Mouse (Mus musculus): ENCODE data around the gene Mcrip1. TPM values are rescaled to one million over a fixed set of nuclear protein-coding genes. Genes with fewer than 3 reads are reported as not detected.

Gene Mcrip1
- polyA plus RNA-seq, 1 experiment = 79.9 TPM

DNA sequence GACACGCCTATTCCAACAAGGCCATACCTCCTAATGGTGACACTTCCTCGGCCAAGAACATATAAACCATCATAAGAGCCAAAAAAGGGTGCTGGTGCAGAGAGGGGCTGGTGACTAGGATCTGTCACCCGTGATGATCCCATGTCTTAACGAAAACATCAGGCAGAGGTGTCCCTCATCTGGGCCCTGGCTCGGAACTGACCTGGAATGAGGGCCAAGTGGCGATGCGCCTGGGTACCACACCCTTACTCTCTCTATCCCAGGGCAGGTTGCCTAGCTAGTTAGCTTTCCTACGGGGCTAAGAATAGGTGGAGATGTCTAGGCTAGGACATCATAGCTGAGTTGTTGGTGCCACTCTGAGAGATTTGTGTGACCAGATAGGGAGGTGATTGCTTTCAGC, 15.4 kb downstream of the Mcrip1 start:
- TF ChIP-seq POLR2A (IDR thresholded peaks at IDR 0.05; ENCODE audit: low read depth, low read length) (no peak), CTCF (IDR thresholded peaks at IDR 0.05; ENCODE audit: extremely low read depth, insufficient read depth, insufficient read length, insufficient replicate concordance) (no peak)
- Histone ChIP-seq H3K36me3 (ENCODE audit: control insufficient read depth, insufficient read depth, low read length) (no peaks in the 10 kb centered on the region), H3K4me1 (ENCODE audit: control insufficient read depth, insufficient read depth, insufficient read length) (peaks cover 6% of the 10 kb centered on the region), H3K4me3 (ENCODE audit: extremely low read depth, insufficient read depth, insufficient read length) (no peak overlapping the region), H3K27ac (ENCODE audit: insufficient read depth, low read length) (no peak overlapping the region), H3K27me3 (ENCODE audit: control insufficient read depth, insufficient read depth, low read length) (peaks cover 13% of the 10 kb centered on the region)
- 84% methylated on average over 8 of the region's 8 CpGs for WGBS
- DNase-seq (ENCODE audit: low read depth in 1 of 2, low spot score in 2 of 2) = no peak

DNA sequence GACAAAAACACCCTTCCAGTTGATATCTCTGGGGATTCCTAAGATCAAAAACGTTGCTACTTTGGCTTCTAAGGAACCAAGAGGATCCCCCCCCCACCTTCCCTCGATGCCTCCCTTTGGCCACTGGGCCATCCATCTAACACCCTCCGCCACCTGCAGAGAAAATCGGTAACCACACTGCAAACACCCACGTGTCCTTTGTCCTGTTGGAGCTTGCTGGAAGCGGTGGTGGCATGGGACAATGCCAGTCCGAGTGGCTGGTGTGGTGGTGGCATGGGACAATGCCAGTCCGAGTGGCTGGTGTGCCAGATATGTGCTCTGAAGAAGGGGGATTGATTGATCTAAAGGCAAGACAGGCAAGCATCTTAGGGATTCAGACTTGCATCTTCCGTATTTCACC, 17.9 kb downstream of the Mcrip1 start:
- H3K27ac ChIP-seq (ENCODE audit: insufficient read depth, low read length) = no peak overlapping the region
- H3K36me3 ChIP-seq (ENCODE audit: control insufficient read depth, insufficient read depth, low read length) = no peaks in the 10 kb centered on the region
- peaks cover 5% of the 10 kb centered on the region for H3K4me1 ChIP-seq (ENCODE audit: control insufficient read depth, insufficient read depth, insufficient read length)
- WGBS = 35% methylated on average over 9 of the region's 9 CpGs
- TF ChIP-seq POLR2A (IDR thresholded peaks at IDR 0.05; ENCODE audit: low read depth, low read length) (no peak), CTCF (IDR thresholded peaks at IDR 0.05; ENCODE audit: extremely low read depth, insufficient read depth, insufficient read length, insufficient replicate concordance) (no peak)
- DNase-seq (ENCODE audit: low read depth in 1 of 2, low spot score in 2 of 2) = no peak
- H3K4me3 ChIP-seq (ENCODE audit: extremely low read depth, insufficient read depth, insufficient read length) = no peak overlapping the region
- H3K27me3 ChIP-seq (ENCODE audit: control insufficient read depth, insufficient read depth, low read length) = peaks cover 13% of the 10 kb centered on the region

DNA sequence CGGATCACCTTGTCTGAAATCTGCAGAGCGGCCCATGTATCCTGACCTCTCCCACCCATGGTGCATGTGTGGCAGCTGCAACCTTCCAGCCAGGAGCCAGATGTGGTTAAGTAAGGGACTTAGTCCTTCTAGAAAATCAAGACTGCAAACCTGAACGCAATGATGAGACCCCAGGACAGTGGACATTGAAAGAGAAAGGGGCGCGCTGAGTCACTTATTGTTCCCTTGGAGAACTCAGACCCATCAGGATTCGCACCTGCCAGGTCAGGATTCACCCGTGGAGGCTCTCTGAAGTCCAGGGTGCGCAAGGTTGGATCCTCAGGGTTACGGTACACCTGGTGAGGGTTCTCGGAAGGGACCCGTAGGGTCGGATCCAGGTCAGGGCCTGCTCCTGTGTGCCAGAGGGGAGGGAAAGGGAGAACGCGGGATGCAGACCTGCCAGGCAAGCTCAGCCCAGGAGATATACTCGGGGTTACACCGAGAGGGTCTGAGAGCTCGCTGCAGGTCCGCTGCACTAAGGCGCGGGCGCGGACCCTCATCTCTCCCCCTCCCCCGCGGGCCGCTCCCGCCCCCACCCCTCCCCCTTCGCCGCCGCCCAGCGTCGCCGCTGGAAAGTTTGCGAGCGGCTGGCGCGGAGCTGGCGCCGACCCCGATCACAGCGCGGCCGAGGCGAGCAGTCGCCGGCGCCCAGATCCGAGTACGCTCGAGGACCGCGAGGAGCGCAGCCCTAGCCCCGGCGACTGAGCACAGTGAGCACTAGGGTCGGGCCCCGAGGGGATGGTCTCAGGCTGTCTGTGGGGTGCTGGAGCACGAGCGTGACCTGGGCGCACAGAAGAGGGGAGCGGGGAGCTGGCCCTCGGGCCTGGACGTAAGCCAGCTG, 19.2 kb downstream of the Mcrip1 start, which contains the start of gene Gcgr:
Gcgr (plus strand) TSS at position 615 of the 880 bp plus-strand sequence.
- peaks cover 5% of the 10 kb centered on the region for H3K4me1 ChIP-seq (ENCODE audit: control insufficient read depth, insufficient read depth, insufficient read length)
- 14% methylated on average over 62 of the region's 62 CpGs for WGBS
- DNase-seq (ENCODE audit: low read depth in 1 of 2, low spot score in 2 of 2) = no peak
- peaks cover 13% of the 10 kb centered on the region for H3K27me3 ChIP-seq (ENCODE audit: control insufficient read depth, insufficient read depth, low read length)
- TF ChIP-seq CTCF (IDR thresholded peaks at IDR 0.05; ENCODE audit: extremely low read depth, insufficient read depth, insufficient read length, insufficient replicate concordance) (no peak), POLR2A (IDR thresholded peaks at IDR 0.05; ENCODE audit: low read depth, low read length) (no peak)
- no peak within 1 kb of the TSS for H3K4me3 ChIP-seq (ENCODE audit: extremely low read depth, insufficient read depth, insufficient read length)
- H3K36me3 ChIP-seq (ENCODE audit: control insufficient read depth, insufficient read depth, low read length) = no peaks in the 10 kb centered on the region
- H3K27ac ChIP-seq (ENCODE audit: insufficient read depth, low read length) = no peak within 1 kb of the TSS

DNA sequence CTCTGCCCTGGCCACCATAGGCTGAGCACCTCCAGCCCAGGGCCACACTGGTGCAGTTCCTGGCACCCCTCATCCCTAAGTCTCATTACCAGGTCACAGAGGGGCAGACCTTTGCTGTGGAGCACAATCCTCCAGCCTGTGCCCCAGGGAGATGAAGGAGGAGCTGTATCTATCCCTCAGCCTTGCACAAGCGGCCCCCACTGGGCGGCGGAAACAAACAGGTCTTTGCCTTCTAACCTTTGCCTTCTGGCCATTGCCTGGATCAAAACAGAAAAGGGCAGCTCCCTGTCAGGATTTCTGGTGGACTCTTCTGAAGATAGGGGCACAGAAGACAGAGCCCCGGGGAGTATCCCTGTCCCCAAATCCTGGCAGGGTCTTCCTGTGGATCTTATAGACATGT, 20.6 kb downstream of the Mcrip1 start:
- DNase-seq (ENCODE audit: low read depth in 1 of 2, low spot score in 2 of 2) = no peak
- TF ChIP-seq CTCF (IDR thresholded peaks at IDR 0.05; ENCODE audit: extremely low read depth, insufficient read depth, insufficient read length, insufficient replicate concordance) (no peak), POLR2A (IDR thresholded peaks at IDR 0.05; ENCODE audit: low read depth, low read length) (no peak)
- peaks cover 13% of the 10 kb centered on the region for H3K27me3 ChIP-seq (ENCODE audit: control insufficient read depth, insufficient read depth, low read length)
- no peak overlapping the region for H3K27ac ChIP-seq (ENCODE audit: insufficient read depth, low read length)
- 74% methylated on average over 4 of the region's 4 CpGs for WGBS
- H3K4me3 ChIP-seq (ENCODE audit: extremely low read depth, insufficient read depth, insufficient read length) = no peak overlapping the region
- no peaks in the 10 kb centered on the region for H3K36me3 ChIP-seq (ENCODE audit: control insufficient read depth, insufficient read depth, low read length)
- peaks cover 5% of the 10 kb centered on the region for H3K4me1 ChIP-seq (ENCODE audit: control insufficient read depth, insufficient read depth, insufficient read length)

DNA sequence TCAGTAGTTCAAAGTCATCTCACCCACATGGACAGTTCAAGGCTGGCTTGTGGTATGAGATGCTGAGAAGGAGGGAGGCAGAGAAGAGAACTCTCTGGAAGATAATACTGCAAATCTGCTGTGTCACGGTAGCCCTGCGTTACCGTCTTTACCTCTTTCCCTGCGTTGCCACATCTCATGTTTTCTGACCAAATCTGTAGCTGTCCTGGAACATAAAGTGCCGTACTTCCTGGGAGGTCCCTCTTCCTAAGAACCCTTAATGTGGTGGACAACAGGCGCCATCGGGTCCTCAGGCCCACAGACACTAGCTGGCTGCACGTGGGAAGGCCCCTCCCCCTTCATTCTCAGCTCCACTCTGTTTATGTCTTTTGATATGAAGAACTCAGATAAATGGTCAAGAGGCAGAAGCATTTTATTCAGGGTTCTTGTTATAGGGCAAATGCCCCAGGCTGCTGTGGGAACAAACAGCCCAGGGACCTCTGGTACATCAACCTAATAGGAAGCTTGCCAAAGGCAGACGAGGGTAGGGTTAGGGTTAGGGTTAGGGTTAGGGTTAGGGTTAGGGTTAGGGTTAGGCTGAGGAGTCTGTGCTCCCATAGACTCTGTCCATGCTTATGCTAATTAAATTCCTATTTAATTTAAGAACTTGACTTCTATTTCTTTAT, 21.7 kb downstream of the Mcrip1 start:
- TF ChIP-seq POLR2A (IDR thresholded peaks at IDR 0.05; ENCODE audit: low read depth, low read length) = no peak
- TF ChIP-seq CTCF (IDR thresholded peaks at IDR 0.05; ENCODE audit: extremely low read depth, insufficient read depth, insufficient read length, insufficient replicate concordance) = no peak
- H3K27me3 ChIP-seq (ENCODE audit: control insufficient read depth, insufficient read depth, low read length) = peaks cover 13% of the 10 kb centered on the region

DNA sequence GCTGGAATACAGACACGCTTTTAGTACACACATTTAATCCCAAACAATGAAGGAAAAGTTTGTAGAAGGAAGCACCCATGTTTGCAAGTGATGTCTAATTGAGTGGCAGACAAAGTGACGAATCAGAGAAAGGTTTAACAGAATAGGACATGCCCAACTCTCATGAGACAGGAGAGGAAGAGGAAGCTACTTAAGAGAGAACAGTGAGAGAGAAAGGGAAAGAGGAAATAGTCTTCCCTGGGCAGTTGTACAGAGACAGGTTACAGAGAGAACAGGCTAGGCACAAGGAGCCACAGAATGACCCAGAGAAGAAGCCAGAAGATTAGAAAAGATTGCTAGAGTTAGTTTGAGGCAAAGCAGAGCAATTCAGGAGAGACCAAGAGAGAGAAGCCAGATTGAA, 23.6 kb downstream of the Mcrip1 start:
- 80% methylated on average over 2 of the region's 2 CpGs for WGBS
- no peak for TF ChIP-seq CTCF (IDR thresholded peaks at IDR 0.05; ENCODE audit: extremely low read depth, insufficient read depth, insufficient read length, insufficient replicate concordance)
- no peak for TF ChIP-seq POLR2A (IDR thresholded peaks at IDR 0.05; ENCODE audit: low read depth, low read length)
- Histone ChIP-seq H3K4me3 (ENCODE audit: extremely low read depth, insufficient read depth, insufficient read length) (no peak overlapping the region), H3K36me3 (ENCODE audit: control insufficient read depth, insufficient read depth, low read length) (no peaks in the 10 kb centered on the region), H3K27me3 (ENCODE audit: control insufficient read depth, insufficient read depth, low read length) (peaks cover 10% of the 10 kb centered on the region), H3K27ac (ENCODE audit: insufficient read depth, low read length) (peak overlapping the region; percentile 12; the same call in 1 of the 2 replicates), H3K4me1 (ENCODE audit: control insufficient read depth, insufficient read depth, insufficient read length) (peaks cover 5% of the 10 kb centered on the region)
- DNase-seq (ENCODE audit: low read depth in 1 of 2, low spot score in 2 of 2) = peak in 1 of 2 experiments; percentile 40

More for the DNA sequence above, 21.7 kb downstream of the Mcrip1 start:
- H3K36me3 ChIP-seq (ENCODE audit: control insufficient read depth, insufficient read depth, low read length) = no peaks in the 10 kb centered on the region
- H3K4me1 ChIP-seq (ENCODE audit: control insufficient read depth, insufficient read depth, insufficient read length) = peaks cover 5% of the 10 kb centered on the region
- no peak overlapping the region for H3K27ac ChIP-seq (ENCODE audit: insufficient read depth, low read length)
- H3K4me3 ChIP-seq (ENCODE audit: extremely low read depth, insufficient read depth, insufficient read length) = no peak overlapping the region
- DNase-seq (ENCODE audit: low read depth in 1 of 2, low spot score in 2 of 2) = no peak
- 75% methylated on average over 9 of the region's 9 CpGs for WGBS
